Mouse (Mus musculus) kidney, postnatal 36 days (tissue): ENCODE measurements around the gene Uhrf1bp1.
"Not testable (repeated sequence)": the region's sequence is repeated elsewhere in the genome, so short reads cannot be mapped to it uniquely, and the experiment has no call there.

ENCODE experiments used
- DNase-seq, 2 experiments: peaks; one replicate each; pipeline ENCODE4 v3.0.0; 2021 to 2022; ENCODE audit warnings: mixed read lengths in 2 of 2

The Uhrf1bp1 gene

GRCm38 (mm10) chr17:27856265-27856797 lies at the start of gene Uhrf1bp1:
Gene Uhrf1bp1 (plus strand): TSS chr17:27856441.
- peak; percentile 84 to 95 for DNase-seq

GRCm38 (mm10) chr17:27807542-27808078 lies 48.6 kb upstream of the Uhrf1bp1 start:
- no peak for DNase-seq

- DNase-seq = no peak
Observed at GRCm38 (mm10) chr17:27810569-27811331, 45.5 kb upstream of the Uhrf1bp1 start.

- no peak for DNase-seq
Observed at GRCm38 (mm10) chr17:27811980-27812379, 44.3 kb upstream of the Uhrf1bp1 start.

- no peak for DNase-seq
Observed at GRCm38 (mm10) chr17:27814606-27815005, 41.6 kb upstream of the Uhrf1bp1 start.

- DNase-seq = peak; percentile 30 to 42
Observed at GRCm38 (mm10) chr17:27819011-27819410, 37.2 kb upstream of the Uhrf1bp1 start.

- DNase-seq = peak in 1 of 2 experiments; percentile 55
Observed at GRCm38 (mm10) chr17:27819521-27819970, 36.7 kb upstream of the Uhrf1bp1 start.

- DNase-seq = peak; percentile 54 to 72
Observed at GRCm38 (mm10) chr17:27819971-27820567, 36.2 kb upstream of the Uhrf1bp1 start.

GRCm38 (mm10) chr17:27820568-27821406 lies 35.5 kb upstream of the Uhrf1bp1 start, which contains the start of gene D17Wsu92e:
Gene D17Wsu92e (minus strand): TSS chr17:27820648.
- DNase-seq = peak; percentile 98 to 99

- DNase-seq = peak; percentile 71 to 83
Observed at GRCm38 (mm10) chr17:27821407-27822338, 34.6 kb upstream of the Uhrf1bp1 start.

- DNase-seq = no peak
Observed at GRCm38 (mm10) chr17:27823142-27823905, 32.9 kb upstream of the Uhrf1bp1 start.

GRCm38 (mm10) chr17:27824941-27825340 lies 31.3 kb upstream of the Uhrf1bp1 start:
- DNase-seq = no peak

GRCm38 (mm10) chr17:27825539-27825938 lies 30.7 kb upstream of the Uhrf1bp1 start:
- DNase-seq = no peak

GRCm38 (mm10) chr17:27825984-27826905 lies 30.0 kb upstream of the Uhrf1bp1 start:
- peak; percentile 83 to 84 for DNase-seq

- DNase-seq = peak; percentile 40 to 53
Observed at GRCm38 (mm10) chr17:27826908-27827383, 29.3 kb upstream of the Uhrf1bp1 start.

- no peak for DNase-seq
Observed at GRCm38 (mm10) chr17:27827511-27827910, 28.7 kb upstream of the Uhrf1bp1 start.

- peak in 1 of 2 experiments; percentile 58 for DNase-seq
Observed at GRCm38 (mm10) chr17:27830411-27830810, 25.8 kb upstream of the Uhrf1bp1 start.

- not testable (repeated sequence) for DNase-seq
Observed at GRCm38 (mm10) chr17:27837850-27838249, 18.4 kb upstream of the Uhrf1bp1 start, which contains the start of gene Snrpc. Gene Snrpc (plus strand): TSS chr17:27838150.
